Mouse (Mus musculus) MEL (cell line): ENCODE data around the gene Gak. TPM values are rescaled to one million over a fixed set of nuclear protein-coding genes. Genes with fewer than 3 reads are reported as not detected.

Experiments
- DNase-seq: peaks from one replicate; pipeline ENCODE4 v3.0.0; 2011; ENCODE audit warnings: low read depth, low spot score
- H3K27ac ChIP-seq: 2 replicates; pipeline ENCODE4 v1.5.1; 2012; ENCODE audit warnings: low read depth, mild to moderate bottlenecking, control low read depth, low read length, moderate library complexity; ENCODE audit not compliant: control insufficient read depth
- H3K27me3 ChIP-seq, 2 experiments: fragments of 150-350 bp in 1 of 2; sonication (generic) in 1 of 2; 2 replicates each; pipeline ENCODE4 v1.6.1; 2012; ENCODE audit warnings: low read length in 2 of 2, mild to moderate bottlenecking in 2 of 2, improper control_type of control experiment in 1 of 2, moderate library complexity in 1 of 2; ENCODE audit not compliant: insufficient read depth in 2 of 2, control insufficient read depth in 1 of 2
- H3K36me3 ChIP-seq, 2 experiments: 2 replicates each; pipeline ENCODE4 v1.6.1; 2012 to 2014; ENCODE audit warnings: low read length in 2 of 2, improper control_type of control experiment in 1 of 2, inconsistent platforms in 1 of 2, mild to moderate bottlenecking in 1 of 2; ENCODE audit not compliant: insufficient read depth in 2 of 2, control insufficient read depth in 1 of 2
- H3K4me1 ChIP-seq, 2 experiments: fragments of 150-350 bp in 1 of 2; sonication (generic) in 1 of 2; 2 replicates each; pipeline ENCODE4 v1.6.1; 2012; ENCODE audit warnings: low read length in 2 of 2, improper control_type of control experiment in 1 of 2, mild to moderate bottlenecking in 1 of 2; ENCODE audit not compliant: insufficient read depth in 2 of 2, control insufficient read depth in 1 of 2
- H3K4me3 ChIP-seq, 2 experiments: fragments of 150-350 bp in 1 of 2; sonication (generic) in 1 of 2; 2 replicates each; pipeline ENCODE4 v1.5.1; 2012; ENCODE audit warnings: low read depth in 2 of 2, low read length in 2 of 2, mild to moderate bottlenecking in 2 of 2, moderate library complexity in 2 of 2, control low read depth in 1 of 2, improper control_type of control experiment in 1 of 2; ENCODE audit not compliant: control insufficient read depth in 1 of 2, insufficient read depth in 1 of 2
- H3K79me2 ChIP-seq: 2 replicates; pipeline ENCODE4 v1.6.1; 2012; ENCODE audit warnings: mild to moderate bottlenecking, low read length, moderate library complexity; ENCODE audit not compliant: control insufficient read depth, poor library complexity, insufficient read depth
- H3K9ac ChIP-seq: 2 replicates; pipeline ENCODE4 v1.6.1; 2012; ENCODE audit warnings: low read depth, mild to moderate bottlenecking, control low read depth, low read length, moderate library complexity; ENCODE audit not compliant: control insufficient read depth, poor library complexity, severe bottlenecking
- H3K9me3 ChIP-seq: fragments of 150-350 bp; sonication (generic); replicated peaks from 2 replicates; pipeline ENCODE4 v1.6.1; 2012; ENCODE audit warnings: mild to moderate bottlenecking, low read length, improper control_type of control experiment, moderate library complexity; ENCODE audit not compliant: insufficient read depth
- BHLHE40 ChIP-seq: IDR thresholded peaks from 2 replicates; pipeline ENCODE4 v1.6.1; 2012; ENCODE audit warnings: low read depth, mild to moderate bottlenecking, inconsistent platforms, low read length, improper control_type of control experiment, borderline replicate concordance
- CHD2 ChIP-seq: IDR thresholded peaks from 2 replicates; pipeline ENCODE4 v1.6.1; 2011; ENCODE audit warnings: low read length, improper control_type of control experiment
- CTCF ChIP-seq, 3 experiments: IDR thresholded peaks in 2 of 3; conservative IDR thresholded peaks in 1 of 3; 2 replicates each; pipeline ENCODE4 v1.5.1; 2011 to 2012; ENCODE audit warnings: low read length in 3 of 3, low read depth in 2 of 3, mild to moderate bottlenecking in 2 of 3, improper control_type of control experiment in 1 of 3, inconsistent platforms in 1 of 3, mixed read lengths in 1 of 3, moderate library complexity in 1 of 3; ENCODE audit not compliant: control insufficient read depth in 1 of 3, insufficient read depth in 1 of 3, poor library complexity in 1 of 3, severe bottlenecking in 1 of 3
- ELF1 ChIP-seq: IDR thresholded peaks from 2 replicates; pipeline ENCODE4 v1.6.1; 2014; ENCODE audit warnings: low read depth, mild to moderate bottlenecking, inconsistent platforms, low read length, improper control_type of control experiment, moderate library complexity
- GABPA ChIP-seq: IDR thresholded peaks from 2 replicates; pipeline ENCODE4 v1.6.1; 2012; ENCODE audit warnings: low read depth, mild to moderate bottlenecking, inconsistent platforms, low read length, improper control_type of control experiment, moderate library complexity
- JUND ChIP-seq: IDR thresholded peaks from 2 replicates; pipeline ENCODE4 v1.6.1; 2011; ENCODE audit warnings: low read depth, mild to moderate bottlenecking, improper control_type of control experiment, low read length
- KAT2A ChIP-seq: conservative IDR thresholded peaks from 2 replicates; pipeline ENCODE4 v1.6.1; 2012; ENCODE audit warnings: low read depth, low read length, improper control_type of control experiment, inconsistent platforms
- MAFK ChIP-seq: IDR thresholded peaks from 2 replicates; pipeline ENCODE4 v1.6.1; 2011; ENCODE audit warnings: low read depth, mild to moderate bottlenecking, low read length, improper control_type of control experiment, borderline replicate concordance
- MAZ ChIP-seq: IDR thresholded peaks from 2 replicates; pipeline ENCODE4 v1.6.1; 2012; ENCODE audit warnings: low read depth, mild to moderate bottlenecking, inconsistent platforms, low read length, improper control_type of control experiment
- MEF2A ChIP-seq: IDR thresholded peaks from 2 replicates; pipeline ENCODE4 v1.6.1; 2014; ENCODE audit warnings: low read depth, mild to moderate bottlenecking, inconsistent platforms, low read length, improper control_type of control experiment; ENCODE audit not compliant: poor library complexity, insufficient replicate concordance, severe bottlenecking; ENCODE audit errors: extremely low read depth
- MXI1 ChIP-seq: IDR thresholded peaks from 2 replicates; pipeline ENCODE4 v1.6.1; 2011; ENCODE audit warnings: mild to moderate bottlenecking, low read depth, low read length, improper control_type of control experiment
- NELFE ChIP-seq: IDR thresholded peaks from 2 replicates; pipeline ENCODE4 v1.6.1; 2011; ENCODE audit warnings: low read depth, low read length, improper control_type of control experiment
- NRF1 ChIP-seq: IDR thresholded peaks from 2 replicates; pipeline ENCODE4 v1.6.1; 2014; ENCODE audit warnings: low read depth, mild to moderate bottlenecking, inconsistent platforms, low read length, improper control_type of control experiment, moderate library complexity; ENCODE audit not compliant: poor library complexity, insufficient read depth, severe bottlenecking
- POLR2AphosphoS2 ChIP-seq: IDR thresholded peaks from 2 replicates; pipeline ENCODE4 v1.6.1; 2011; ENCODE audit warnings: low read length, improper control_type of control experiment
- POLR2AphosphoS5 ChIP-seq: IDR thresholded peaks from 2 replicates; pipeline ENCODE4 v1.6.1; 2012; ENCODE audit warnings: low read depth, borderline replicate concordance, mild to moderate bottlenecking, inconsistent platforms, low read length, moderate library complexity, mixed read lengths
- RAD21 ChIP-seq: IDR thresholded peaks from 2 replicates; pipeline ENCODE4 v1.6.1; 2011; ENCODE audit warnings: mild to moderate bottlenecking, low read depth, low read length, improper control_type of control experiment
- RCOR1 ChIP-seq: IDR thresholded peaks from 2 replicates; pipeline ENCODE4 v1.6.1; 2012; ENCODE audit warnings: low read depth, mild to moderate bottlenecking, inconsistent platforms, low read length, improper control_type of control experiment
- SMC3 ChIP-seq: IDR thresholded peaks from 2 replicates; pipeline ENCODE4 v1.6.1; 2011; ENCODE audit warnings: low read depth, low read length, improper control_type of control experiment
- TAL1 ChIP-seq: IDR thresholded peaks from 2 replicates; pipeline ENCODE4 v1.6.1; 2012; ENCODE audit warnings: mild to moderate bottlenecking, inconsistent platforms, low read length, moderate library complexity, mixed read lengths
- UBTF ChIP-seq: IDR thresholded peaks from 2 replicates; pipeline ENCODE4 v1.6.1; 2012; ENCODE audit warnings: low read depth, mild to moderate bottlenecking, inconsistent platforms, low read length, improper control_type of control experiment, moderate library complexity, borderline replicate concordance; ENCODE audit not compliant: insufficient read depth
- USF1 ChIP-seq: IDR thresholded peaks from 2 replicates; pipeline ENCODE4 v1.6.1; 2014; ENCODE audit warnings: low read depth, mild to moderate bottlenecking, inconsistent platforms, low read length, improper control_type of control experiment, moderate library complexity
- ZC3H11A ChIP-seq: IDR thresholded peaks from 2 replicates; pipeline ENCODE4 v1.6.1; 2012; ENCODE audit warnings: low read depth, mild to moderate bottlenecking, inconsistent platforms, low read length, improper control_type of control experiment
- ZKSCAN1 ChIP-seq: IDR thresholded peaks from 2 replicates; pipeline ENCODE4 v1.6.1; 2012; ENCODE audit warnings: low read depth, mild to moderate bottlenecking, inconsistent platforms, low read length, improper control_type of control experiment, moderate library complexity
- ZMIZ1 ChIP-seq: IDR thresholded peaks from 2 replicates; pipeline ENCODE4 v1.6.1; 2012; ENCODE audit warnings: low read depth, mild to moderate bottlenecking, inconsistent platforms, low read length, improper control_type of control experiment, moderate library complexity
- polyA plus RNA-seq, 2 experiments: library from polyadenylated mRNA; stranded (reverse) in 1 of 2; unstranded in 1 of 2; fragments of >175 nt in 1 of 2; fragments of >200 nt in 1 of 2; gene quantifications; 2 replicates each; pipeline versions ENCODE4 v1.2.1 to v1.2.4; 2012; ENCODE audit warnings: low replicate concordance in 2 of 2, low read depth in 1 of 2; ENCODE audit not compliant: insufficient read length in 2 of 2, insufficient read depth in 1 of 2, missing spikeins in 1 of 2
- total RNA-seq: library from RNA; depleted of rRNA; stranded (reverse); fragments of 300-350 nt; gene quantifications from 2 replicates; pipeline ENCODE4 v1.2.3, GENCODE M21; 2012

Gak gene
- total and polyA plus RNA-seq, 3 experiments, result 48.5 to 76.4 TPM; not detected in 1

GRCm38 (mm10) chr5:108629634-108630483 lies at the start of gene Gak, which contains the start of gene Tmem175 (continued):
- no peak for TF ChIP-seq BHLHE40
- TF ChIP-seq USF1, result peak; percentile 50; the same call in 1 of the 2 replicates
- no peak for TF ChIP-seq ZKSCAN1
- no peak for TF ChIP-seq RAD21
- no peak for TF ChIP-seq POLR2AphosphoS5

GRCm38 (mm10) chr5:108678296-108678854 lies 48.8 kb upstream of the Gak start:
- Histone ChIP-seq H3K4me3 (no peak overlapping the region; a peak in 1 of 4 replicates), H3K27ac (peak overlapping the region; percentile 96), H3K27me3 (no peaks in the 10 kb centered on the region), H3K9ac (peak overlapping the region; percentile 36), H3K9me3 (no peaks in the 10 kb centered on the region), H3K4me1 (peaks cover 11 to 52% of the 10 kb centered on the region in 2 experiments; a peak in 3 of 4 replicates), H3K36me3 (peaks cover 1 to 36% of the 10 kb centered on the region in 2 experiments; a peak in 3 of 4 replicates), H3K79me2 (peaks cover 27% of the 10 kb centered on the region)
- DNase-seq, result peak; percentile 40
- TF ChIP-seq MAFK (no peak), RCOR1 (no peak), NRF1 (no peak), BHLHE40 (no peak), POLR2AphosphoS2 (no peak), JUND (no peak), ZC3H11A (no peak), MEF2A (no peak)

GRCm38 (mm10) chr5:108677605-108678295 lies 48.2 kb upstream of the Gak start:
- H3K9ac ChIP-seq, result peak overlapping the region; percentile 75
- H3K79me2 ChIP-seq, result peaks cover 33% of the 10 kb centered on the region
- DNase-seq, result peak; percentile 87
- H3K4me1 ChIP-seq, result peaks cover 11 to 52% of the 10 kb centered on the region in 2 experiments; a peak in 3 of 4 replicates
- H3K4me3 ChIP-seq, result peak overlapping the region; percentile 58 to 61
- no peaks in the 10 kb centered on the region for H3K9me3 ChIP-seq
- no peaks in the 10 kb centered on the region for H3K27me3 ChIP-seq
- H3K36me3 ChIP-seq, result peaks cover 2 to 36% of the 10 kb centered on the region in 2 experiments; a peak in 3 of 4 replicates
- H3K27ac ChIP-seq, result peak overlapping the region; percentile 96
- no peak for TF ChIP-seq ZKSCAN1
- no peak for TF ChIP-seq KAT2A
- no peak for TF ChIP-seq SMC3
- no peak for TF ChIP-seq CTCF (IDR thresholded peaks at IDR 0.05 in 2 of 3, conservative IDR thresholded peaks at IDR 0.05 in 1 of 3; ENCODE audit: control insufficient read depth in 1 of 3, insufficient read depth in 1 of 3, low read depth in 2 of 3, low read length in 3 of 3, poor library complexity in 1 of 3, severe bottlenecking in 1 of 3)
- no peak for TF ChIP-seq RCOR1
- no peak for TF ChIP-seq TAL1
- TF ChIP-seq NELFE, result no peak; the same call in 1 of the 2 replicates
- no peak; the same call in 1 of the 2 replicates for TF ChIP-seq MAZ
- 0 out of 2 replicates have a peak, but pooled peaks have one; percentile 16 for TF ChIP-seq MXI1
- TF ChIP-seq CHD2, result peak; percentile 14; the same call in 1 of the 2 replicates
- TF ChIP-seq ELF1, result no peak
- TF ChIP-seq ZMIZ1, result no peak
- peak; percentile 75; the same call in 1 of the 2 replicates for TF ChIP-seq UBTF
- no peak for TF ChIP-seq GABPA
- no peak for TF ChIP-seq ZC3H11A
